Mouse (Mus musculus): ENCODE measurements around the gene Rer1.

DNA sequence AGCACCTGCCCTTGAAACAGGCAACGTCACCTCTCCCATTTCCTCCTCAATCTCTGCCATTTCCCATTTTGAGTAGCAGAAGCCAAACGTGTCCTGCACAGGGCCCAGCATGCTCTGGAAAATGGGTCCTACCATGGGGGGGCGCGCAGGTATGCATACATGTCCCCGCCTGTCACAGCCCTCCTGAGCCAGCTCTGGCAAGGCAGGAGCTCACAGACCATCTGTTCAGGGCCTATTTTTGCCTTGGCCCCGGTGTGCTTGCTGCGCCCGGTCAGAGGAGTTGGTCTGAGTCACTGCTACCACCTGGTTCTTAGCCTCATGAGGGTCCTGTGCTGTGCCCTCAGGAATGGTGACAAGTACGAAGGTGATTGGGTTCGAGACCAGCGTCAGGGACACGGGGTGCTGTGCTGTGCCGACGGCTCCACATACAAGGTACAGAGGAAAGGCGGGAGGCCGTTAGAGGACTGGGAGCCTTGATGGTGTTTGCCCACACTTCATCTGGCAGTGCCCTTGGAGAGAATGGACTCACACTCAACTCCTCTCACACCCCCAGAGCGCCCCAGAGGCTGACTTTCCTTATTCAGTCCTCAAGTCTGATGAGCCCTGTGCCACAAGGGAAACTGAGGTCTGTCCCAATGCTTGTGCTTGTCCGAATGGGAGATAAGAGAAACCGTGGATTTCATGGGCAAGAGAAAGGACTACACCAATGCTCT lies 6.7 kb upstream of the Rer1 start:
- no peak for TF ChIP-seq GATA1 (IDR thresholded peaks at IDR 0.05; ENCODE audit: borderline replicate concordance, low read length)
- no peak for TF ChIP-seq FLI1 (IDR thresholded peaks at IDR 0.05; ENCODE audit: low read length)

Data from megakaryocyte, embryonic 14.5 days (primary cell).